Mouse (Mus musculus) small intestine, adult 2 months (tissue): ENCODE results near the gene 1700025G04Rik.

Source experiments
- CTCF ChIP-seq: fragments of 200-500 bp; IDR thresholded peaks from 2 replicates; pipeline ENCODE4 v1.5.1; 2012; ENCODE audit warnings: low read depth, mild to moderate bottlenecking, control low read depth, inconsistent platforms, low read length, moderate library complexity, mixed read lengths; ENCODE audit not compliant: insufficient replicate concordance, insufficient read length; ENCODE audit errors: extremely low read depth
- POLR2A ChIP-seq: fragments of 200-500 bp; IDR thresholded peaks from 2 replicates; pipeline ENCODE4 v1.6.1; 2012; ENCODE audit warnings: low read depth, mild to moderate bottlenecking, control low read depth, inconsistent platforms, low read length, moderate library complexity

- TF ChIP-seq CTCF (no peak), POLR2A (no peak)
Observed at GRCm38 (mm10) chr1:152025308-152025707, 64.6 kb downstream of the 1700025G04Rik start.
